Mouse (Mus musculus): ENCODE measurements at regions not wholly inside any gene's neighbourhood (a gene's known extent, or its start where the extent isn't known, plus 50 kb on each side); places are given as distances from the start of the nearest gene placed in this dataset.

DNA sequence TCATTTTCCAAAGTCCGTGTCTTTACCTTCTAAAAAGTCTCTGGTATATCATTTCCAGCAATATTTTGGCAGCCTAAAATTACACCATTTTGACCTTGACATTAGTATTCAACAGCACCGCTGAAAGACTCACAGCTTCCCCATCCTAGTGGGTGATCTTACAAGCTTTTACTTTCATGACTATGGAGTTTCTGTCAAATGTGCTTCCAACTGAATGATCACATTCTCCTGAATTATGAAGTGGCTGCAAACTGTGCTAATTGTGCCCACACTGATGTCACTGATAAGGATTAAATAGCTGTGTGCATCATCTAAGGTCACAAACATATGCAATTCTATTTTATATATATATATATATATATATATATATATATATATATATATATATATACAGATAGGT lies 955.5 kb upstream of the Tenm3 start:
- ATAC-seq (ENCODE audit: low FRiP score, low read depth): no peak
- DNase-seq (ENCODE audit: low spot score): no peak
- no peaks in the 10 kb centered on the region for H3K9me3 ChIP-seq (ENCODE audit: control insufficient read depth, low read length)
- no peak overlapping the region for H3K4me2 ChIP-seq (replicated peaks; ENCODE audit: low read depth, low read length, severe bottlenecking)
- no peaks in the 10 kb centered on the region for H3K4me1 ChIP-seq (ENCODE audit: control insufficient read depth, insufficient read depth, low read length)
- 90% methylated on average over 2 of the region's 2 CpGs for WGBS
- no peak overlapping the region for H3K27ac ChIP-seq (replicated peaks; ENCODE audit: low read depth, low read length)
- H3K9ac ChIP-seq (ENCODE audit: low read depth, low read length, severe bottlenecking): no peak overlapping the region
- no peaks in the 10 kb centered on the region for H3K27me3 ChIP-seq (ENCODE audit: control insufficient read depth, insufficient read depth, low read length)
- TF ChIP-seq POLR2A (IDR thresholded peaks at IDR 0.05; ENCODE audit: borderline replicate concordance, extremely low read depth, insufficient read depth, insufficient read length): no peak
- no peaks in the 10 kb centered on the region for H3K36me3 ChIP-seq (ENCODE audit: control insufficient read depth, insufficient read depth, low read length)
- no peak overlapping the region for H3K4me3 ChIP-seq (replicated peaks; ENCODE audit: low read length)

DNA sequence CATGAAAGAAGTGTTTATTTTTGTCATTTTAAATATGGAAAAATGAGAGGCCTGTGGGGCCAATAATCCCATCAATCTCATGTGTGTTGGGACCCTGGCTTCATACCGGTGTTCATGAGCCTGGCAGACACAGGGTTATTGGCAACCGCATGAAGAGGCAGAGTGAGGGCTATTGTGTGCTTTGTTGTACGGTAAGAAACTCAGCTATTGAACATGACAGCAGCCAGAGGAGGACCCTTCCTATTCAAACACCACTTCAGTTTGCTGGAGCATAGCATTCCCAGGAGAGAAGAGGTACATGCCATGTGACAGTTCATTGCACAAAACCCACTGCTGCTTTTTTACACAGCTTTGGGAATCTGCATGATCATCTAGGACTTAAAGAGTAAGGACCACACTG lies 953.0 kb upstream of the Tenm3 start:
- no peak for TF ChIP-seq POLR2A (IDR thresholded peaks at IDR 0.05; ENCODE audit: borderline replicate concordance, extremely low read depth, insufficient read depth, insufficient read length)
- Histone ChIP-seq H3K9ac (ENCODE audit: low read depth, low read length, severe bottlenecking) (no peak overlapping the region), H3K4me2 (replicated peaks; ENCODE audit: low read depth, low read length, severe bottlenecking) (no peak overlapping the region), H3K36me3 (ENCODE audit: control insufficient read depth, insufficient read depth, low read length) (no peaks in the 10 kb centered on the region), H3K9me3 (ENCODE audit: control insufficient read depth, low read length) (no peaks in the 10 kb centered on the region), H3K4me3 (replicated peaks; ENCODE audit: low read length) (no peak overlapping the region), H3K27ac (replicated peaks; ENCODE audit: low read depth, low read length) (no peak overlapping the region), H3K4me1 (ENCODE audit: control insufficient read depth, insufficient read depth, low read length) (no peaks in the 10 kb centered on the region), H3K27me3 (ENCODE audit: control insufficient read depth, insufficient read depth, low read length) (no peaks in the 10 kb centered on the region)
- no peak for DNase-seq (ENCODE audit: low spot score)
- no peak for ATAC-seq (ENCODE audit: low FRiP score, low read depth)
- 83% methylated on average over 3 of the region's 3 CpGs for WGBS

DNA sequence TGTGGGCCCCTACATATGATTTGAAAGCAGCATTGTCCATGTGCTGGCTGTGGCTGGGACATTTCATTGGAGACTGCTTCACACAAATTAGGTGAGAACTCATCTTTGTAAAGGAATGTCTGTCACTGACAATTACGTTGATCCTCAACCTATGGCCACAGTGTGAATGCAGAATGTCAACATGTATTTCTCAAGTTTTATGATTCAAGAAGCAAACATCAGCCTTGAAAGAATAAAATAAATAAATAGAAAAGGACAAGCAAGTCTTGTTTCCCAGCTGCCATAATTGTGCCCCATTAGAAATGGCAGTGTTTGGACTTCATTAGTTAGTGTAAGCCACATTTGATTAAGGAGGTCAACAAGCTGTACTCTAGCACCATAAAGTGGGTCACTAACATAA lies 950.7 kb upstream of the Tenm3 start:
- ATAC-seq (ENCODE audit: low FRiP score, low read depth): no peak
- H3K27ac ChIP-seq (replicated peaks; ENCODE audit: low read depth, low read length): no peak overlapping the region

DNA sequence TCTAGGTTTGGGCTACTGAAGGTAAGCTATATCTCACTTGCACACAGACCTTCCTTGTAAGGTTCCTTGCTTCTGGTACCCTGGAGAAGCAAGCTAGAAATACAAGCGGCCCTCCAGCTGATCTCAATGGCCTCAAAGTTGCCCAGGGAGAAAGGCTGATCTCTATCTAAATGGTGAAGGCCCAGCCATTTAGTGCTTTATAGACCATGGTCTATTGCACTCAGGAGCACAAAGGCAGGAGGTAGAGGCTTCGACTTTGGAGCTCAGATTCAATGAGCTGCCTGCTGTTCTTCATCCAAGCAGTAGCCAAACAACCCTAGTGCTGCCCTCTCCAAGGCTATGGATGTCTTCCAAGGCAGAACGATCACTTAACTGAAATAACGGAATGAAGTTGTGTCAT lies 926.1 kb upstream of the Tenm3 start:
- H3K9ac ChIP-seq (ENCODE audit: low read depth, low read length, severe bottlenecking): no peak overlapping the region
- no peaks in the 10 kb centered on the region for H3K9me3 ChIP-seq (ENCODE audit: control insufficient read depth, low read length)
- H3K36me3 ChIP-seq (ENCODE audit: control insufficient read depth, insufficient read depth, low read length): no peaks in the 10 kb centered on the region
- H3K4me3 ChIP-seq (replicated peaks; ENCODE audit: low read length): no peak overlapping the region
- ATAC-seq (ENCODE audit: low FRiP score, low read depth) (no peak), DNase-seq (ENCODE audit: low spot score) (peak; percentile 3)
- no peak overlapping the region for H3K27ac ChIP-seq (replicated peaks; ENCODE audit: low read depth, low read length)
- H3K4me1 ChIP-seq (ENCODE audit: control insufficient read depth, insufficient read depth, low read length): no peaks in the 10 kb centered on the region
- 37% methylated on average over 4 of the region's 4 CpGs for WGBS
- H3K4me2 ChIP-seq (replicated peaks; ENCODE audit: low read depth, low read length, severe bottlenecking): no peak overlapping the region
- H3K27me3 ChIP-seq (ENCODE audit: control insufficient read depth, insufficient read depth, low read length): no peaks in the 10 kb centered on the region
- no peak for TF ChIP-seq POLR2A (IDR thresholded peaks at IDR 0.05; ENCODE audit: borderline replicate concordance, extremely low read depth, insufficient read depth, insufficient read length)

More for the DNA sequence above, 950.7 kb upstream of the Tenm3 start:
- Histone ChIP-seq H3K9me3 (ENCODE audit: control insufficient read depth, low read length) (no peaks in the 10 kb centered on the region), H3K27me3 (ENCODE audit: control insufficient read depth, insufficient read depth, low read length) (no peaks in the 10 kb centered on the region), H3K4me1 (ENCODE audit: control insufficient read depth, insufficient read depth, low read length) (no peaks in the 10 kb centered on the region), H3K36me3 (ENCODE audit: control insufficient read depth, insufficient read depth, low read length) (no peaks in the 10 kb centered on the region), H3K9ac (ENCODE audit: low read depth, low read length, severe bottlenecking) (no peak overlapping the region), H3K4me3 (replicated peaks; ENCODE audit: low read length) (no peak overlapping the region), H3K4me2 (replicated peaks; ENCODE audit: low read depth, low read length, severe bottlenecking) (no peak overlapping the region)
- 79% methylated on average over 1 of the region's 1 CpGs for WGBS
- DNase-seq (ENCODE audit: low spot score): no peak
- TF ChIP-seq POLR2A (IDR thresholded peaks at IDR 0.05; ENCODE audit: borderline replicate concordance, extremely low read depth, insufficient read depth, insufficient read length): no peak

DNA sequence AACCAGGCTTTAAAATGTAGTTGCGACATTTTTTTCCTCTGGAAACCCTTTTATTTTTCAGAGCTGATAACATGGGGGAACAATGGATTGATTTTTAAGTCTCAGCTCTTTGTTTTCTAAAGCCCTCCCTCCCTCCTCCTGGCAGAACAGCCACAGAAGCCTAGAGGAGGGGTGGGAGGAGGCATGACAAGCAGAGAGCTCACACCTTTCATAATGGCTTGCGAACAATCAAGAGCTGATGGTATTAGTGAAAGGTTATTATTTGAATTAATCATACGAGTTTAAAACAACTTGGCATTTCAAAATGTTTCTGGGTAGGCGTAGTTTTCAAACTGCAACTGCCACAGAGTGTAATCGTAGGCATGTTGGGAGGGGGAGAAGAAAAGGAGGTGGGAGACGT lies 894.3 kb upstream of the Tenm3 start:
- DNase-seq (ENCODE audit: low spot score) (no peak), ATAC-seq (ENCODE audit: low FRiP score, low read depth) (no peak)
- no peak for TF ChIP-seq POLR2A (IDR thresholded peaks at IDR 0.05; ENCODE audit: borderline replicate concordance, extremely low read depth, insufficient read depth, insufficient read length)
- no peaks in the 10 kb centered on the region for H3K4me1 ChIP-seq (ENCODE audit: control insufficient read depth, insufficient read depth, low read length)
- H3K27ac ChIP-seq (replicated peaks; ENCODE audit: low read depth, low read length): no peak overlapping the region
- WGBS: 63% methylated on average over 6 of the region's 6 CpGs
- no peaks in the 10 kb centered on the region for H3K27me3 ChIP-seq (ENCODE audit: control insufficient read depth, insufficient read depth, low read length)
- H3K4me3 ChIP-seq (replicated peaks; ENCODE audit: low read length): no peak overlapping the region
- no peak overlapping the region for H3K4me2 ChIP-seq (replicated peaks; ENCODE audit: low read depth, low read length, severe bottlenecking)
- no peak overlapping the region for H3K9ac ChIP-seq (ENCODE audit: low read depth, low read length, severe bottlenecking)
- H3K36me3 ChIP-seq (ENCODE audit: control insufficient read depth, insufficient read depth, low read length): no peaks in the 10 kb centered on the region
- no peaks in the 10 kb centered on the region for H3K9me3 ChIP-seq (ENCODE audit: control insufficient read depth, low read length)

DNA sequence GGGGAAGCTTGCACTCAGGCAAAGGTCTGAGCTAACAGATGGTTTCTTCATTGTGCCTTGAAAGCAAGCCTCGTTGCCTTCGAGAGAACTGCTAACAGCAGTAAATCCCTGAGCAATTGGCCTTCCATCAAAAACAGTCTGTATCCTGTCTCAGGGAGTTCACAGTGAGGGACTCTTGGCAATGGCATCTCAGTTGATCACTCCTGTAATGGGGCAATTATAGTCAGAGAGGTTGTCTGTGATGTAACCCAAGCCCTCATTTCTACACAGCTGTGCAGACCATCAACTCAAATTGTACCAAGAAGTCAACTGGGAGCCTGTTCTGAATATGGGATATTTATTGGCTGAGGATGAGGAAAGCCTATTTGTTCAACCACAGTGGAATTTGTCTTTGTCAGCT lies 885.4 kb upstream of the Tenm3 start:
- Histone ChIP-seq H3K9me3 (ENCODE audit: control insufficient read depth, low read length) (no peaks in the 10 kb centered on the region), H3K4me1 (ENCODE audit: control insufficient read depth, insufficient read depth, low read length) (no peaks in the 10 kb centered on the region), H3K36me3 (ENCODE audit: control insufficient read depth, insufficient read depth, low read length) (no peaks in the 10 kb centered on the region), H3K27ac (replicated peaks; ENCODE audit: low read depth, low read length) (no peak overlapping the region), H3K9ac (ENCODE audit: low read depth, low read length, severe bottlenecking) (no peak overlapping the region), H3K4me3 (replicated peaks; ENCODE audit: low read length) (no peak overlapping the region), H3K4me2 (replicated peaks; ENCODE audit: low read depth, low read length, severe bottlenecking) (no peak overlapping the region), H3K27me3 (ENCODE audit: control insufficient read depth, insufficient read depth, low read length) (no peaks in the 10 kb centered on the region)
- WGBS: 12% methylated on average over 2 of the region's 2 CpGs
- ATAC-seq (ENCODE audit: low FRiP score, low read depth): no peak; the same call in 1 of the 2 replicates
- TF ChIP-seq POLR2A (IDR thresholded peaks at IDR 0.05; ENCODE audit: borderline replicate concordance, extremely low read depth, insufficient read depth, insufficient read length): no peak
- DNase-seq (ENCODE audit: low spot score): peak; percentile 14

Measured in limb, embryonic 14.5 days (tissue).